Mouse (Mus musculus): ENCODE measurements at regions not wholly inside any gene's neighbourhood (a gene's known extent, or its start where the extent isn't known, plus 50 kb on each side); places are given as distances from the start of the nearest gene placed in this dataset.

- TF ChIP-seq CTCF (IDR thresholded peaks at IDR 0.05; ENCODE audit: extremely low read depth, insufficient read depth, low read length) (no peak), POLR2A (IDR thresholded peaks at IDR 0.05; ENCODE audit: extremely low read depth, insufficient read depth, low read length) (no peak)
These were observed 315.8 kb upstream of the Klf6 start for GRCm38 (mm10) chr13:5545521-5545920.
